Mouse (Mus musculus): ENCODE measurements around the gene Nipa2.

The Nipa2 gene

GRCm38 (mm10) chr7:55962004-55962908 lies at the start of gene Nipa2:
TSS of gene Nipa2 (minus strand) at chr7:55962476.
- DNase-seq, result peak; percentile 93

DNA sequence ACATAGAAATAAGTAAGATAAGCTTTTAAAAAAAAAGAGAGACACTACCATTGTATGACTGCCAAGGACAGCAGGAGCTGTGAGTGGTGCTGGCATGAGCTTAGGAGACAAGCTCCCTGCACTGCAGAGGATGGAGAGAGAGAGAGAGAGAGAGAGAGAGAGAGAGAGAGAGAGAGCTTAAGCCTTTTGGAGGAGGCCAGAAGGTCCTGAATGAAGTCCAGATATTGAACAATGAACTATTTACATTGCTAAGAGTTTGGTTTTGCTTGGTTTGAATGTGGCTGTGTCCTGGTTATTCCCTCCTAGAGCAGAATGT lies 48.7 kb upstream of the Nipa2 start:
- DNase-seq, result no peak

DNA sequence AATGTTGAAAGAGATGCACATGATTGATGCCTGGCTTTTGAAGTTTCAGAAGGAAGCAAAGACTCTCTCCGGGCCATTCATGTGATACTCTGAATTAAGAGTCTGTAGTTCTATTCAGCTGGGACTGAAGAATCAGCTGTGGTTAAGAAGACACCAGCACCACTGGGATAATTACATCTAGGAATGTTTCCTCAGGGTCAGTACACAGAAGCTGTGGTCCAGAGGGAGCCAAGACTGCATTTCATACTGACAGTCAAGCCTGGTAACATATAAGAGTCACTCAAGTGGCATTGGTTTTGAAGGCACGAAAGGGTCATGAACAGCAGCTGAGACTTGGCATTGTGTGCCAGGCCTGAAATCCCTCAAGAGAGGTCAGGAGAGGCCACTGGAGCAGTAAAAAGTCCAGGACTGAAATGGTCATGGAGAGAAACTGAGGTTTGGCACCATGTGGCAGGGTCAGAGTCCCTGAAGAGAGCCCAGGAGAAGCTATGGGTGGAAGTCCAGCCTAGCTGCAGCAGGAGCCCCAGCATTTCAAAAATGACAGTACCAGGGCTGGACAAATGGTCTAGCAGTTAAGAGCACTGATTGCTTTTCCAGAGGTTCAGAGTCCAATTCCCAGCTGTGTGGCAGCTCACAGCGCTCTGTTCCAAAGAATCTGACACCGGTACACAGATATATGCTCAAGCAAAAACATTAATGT lies 48.2 kb upstream of the Nipa2 start:
- no peak for DNase-seq

- DNase-seq, result no peak
Measured at GRCm38 (mm10) chr7:55998997-55999396, 36.7 kb upstream of the Nipa2 start.

- DNase-seq, result no peak
Measured at GRCm38 (mm10) chr7:55995013-55995412, 32.7 kb upstream of the Nipa2 start.

DNA sequence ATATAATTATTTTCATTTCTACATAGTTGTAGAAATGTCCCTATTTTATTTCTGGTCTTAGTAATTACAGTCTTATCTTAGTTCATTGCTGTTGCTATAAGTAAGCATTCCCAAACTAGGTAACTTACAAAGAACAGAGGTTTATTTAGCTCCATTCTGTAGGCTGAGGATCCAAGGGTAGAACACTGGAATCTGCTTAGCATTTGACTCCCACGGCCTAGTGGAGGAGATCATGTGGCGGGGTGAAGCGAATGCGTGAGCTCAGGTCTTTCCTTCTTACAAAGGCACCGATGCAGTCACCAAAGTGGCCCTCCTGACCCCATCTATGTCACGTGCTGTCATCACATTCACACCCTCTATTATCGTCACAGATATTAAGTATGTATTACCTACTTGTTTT lies 29.6 kb upstream of the Nipa2 start:
- DNase-seq, result no peak

- DNase-seq, result no peak
Measured at GRCm38 (mm10) chr7:55991129-55991528, 28.9 kb upstream of the Nipa2 start.

- DNase-seq, result peak; percentile 67
Measured at GRCm38 (mm10) chr7:55986526-55987214, 24.4 kb upstream of the Nipa2 start.

- no peak for DNase-seq
Measured at GRCm38 (mm10) chr7:55984754-55985153, 22.5 kb upstream of the Nipa2 start.

DNA sequence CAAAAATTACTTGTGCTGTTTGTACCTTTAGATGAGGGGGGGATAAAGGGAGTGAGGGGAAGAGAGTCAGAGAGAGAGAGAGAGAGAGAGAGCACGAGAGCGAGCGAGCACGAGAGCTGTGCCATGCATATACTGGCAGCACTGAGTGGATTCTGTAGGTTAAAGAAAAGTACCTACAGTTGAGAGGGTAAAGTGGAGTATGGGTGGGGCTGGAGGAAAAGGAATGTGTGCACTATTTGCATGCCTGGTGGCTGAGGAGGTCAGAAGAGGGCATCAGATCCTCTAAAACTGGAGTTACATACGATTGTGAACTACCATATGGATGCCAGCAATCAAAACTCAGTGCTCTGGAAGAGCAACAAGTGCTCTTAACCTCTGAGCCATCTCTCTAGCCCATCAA lies 20.8 kb upstream of the Nipa2 start:
- DNase-seq, result no peak

- no peak for DNase-seq
Measured at GRCm38 (mm10) chr7:55982010-55982700, 19.9 kb upstream of the Nipa2 start.

GRCm38 (mm10) chr7:55981511-55981910 lies 19.2 kb upstream of the Nipa2 start:
- DNase-seq, result no peak

GRCm38 (mm10) chr7:55974429-55974828 lies 12.2 kb upstream of the Nipa2 start:
- no peak for DNase-seq

DNA sequence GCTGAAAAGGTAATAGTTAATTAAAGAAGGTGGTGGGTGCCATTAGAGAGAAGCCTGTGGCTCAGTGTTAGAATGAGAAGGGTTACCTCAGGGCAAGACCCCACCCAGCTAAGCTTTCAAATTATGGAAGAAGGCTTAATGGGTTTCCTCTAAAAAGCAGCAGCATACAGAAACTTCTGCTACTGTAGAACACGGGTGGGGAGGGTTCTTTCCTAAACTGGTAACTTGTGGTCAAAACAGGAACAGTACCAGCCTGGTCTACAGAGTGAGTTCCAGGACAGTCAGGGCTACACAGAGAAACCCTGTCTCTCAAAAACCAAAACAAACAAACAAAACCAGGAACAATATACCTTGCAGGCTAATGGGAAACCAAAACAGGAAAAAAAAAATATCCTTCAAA lies 7.1 kb upstream of the Nipa2 start:
- no peak for DNase-seq

- peak; percentile 28 for DNase-seq
Measured at GRCm38 (mm10) chr7:55968258-55968901, 6.1 kb upstream of the Nipa2 start.

DNA sequence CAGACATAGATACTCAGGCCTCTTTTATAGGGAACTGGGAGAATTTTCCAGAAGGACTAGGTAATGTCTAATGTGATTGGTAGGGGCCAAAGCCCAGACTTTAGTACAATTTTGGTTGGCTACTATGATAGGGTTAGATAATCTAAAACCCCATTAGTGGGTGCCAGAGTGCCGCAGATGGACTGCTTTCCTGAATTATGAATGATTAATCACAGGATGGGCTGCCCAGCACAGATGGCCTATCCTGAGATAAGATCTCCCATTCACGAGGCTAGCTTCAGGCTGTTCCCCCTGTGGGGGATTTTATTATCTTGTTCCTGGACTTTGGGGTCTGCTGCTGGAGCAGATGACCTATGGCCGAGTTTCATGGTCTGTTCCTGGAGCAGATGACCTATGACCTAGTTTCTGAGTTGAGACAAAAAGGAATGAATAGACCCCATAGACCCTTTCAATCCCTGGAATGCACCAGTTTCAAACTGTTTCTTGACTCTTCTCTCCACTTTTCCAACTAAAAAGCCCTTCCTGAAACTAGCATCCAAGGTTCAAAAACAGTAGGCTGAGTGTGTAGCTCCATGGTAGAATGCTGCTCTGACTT lies 4.7 kb upstream of the Nipa2 start:
- DNase-seq, result no peak

- no peak for DNase-seq
Measured at GRCm38 (mm10) chr7:55960506-55960905, 1.8 kb downstream of the Nipa2 start.

DNA sequence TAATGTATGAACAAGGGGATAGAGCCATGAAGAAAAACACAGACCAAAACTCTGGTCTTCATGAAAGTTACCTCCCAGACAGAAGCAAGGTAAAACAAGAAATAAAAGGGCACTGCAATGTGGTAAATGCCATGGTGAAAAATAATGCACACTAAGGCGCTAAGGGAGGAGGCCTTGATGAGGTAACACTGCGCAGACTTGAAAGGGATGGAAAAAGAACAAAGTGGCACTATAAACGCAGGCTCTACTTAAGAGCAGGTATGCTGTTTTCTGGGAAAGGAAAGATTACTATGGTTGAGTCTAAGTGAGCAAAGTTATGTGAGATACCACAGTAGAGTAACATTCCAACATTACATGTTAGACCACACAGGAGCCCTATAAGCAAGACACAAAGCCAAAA lies 2.5 kb downstream of the Nipa2 start:
- DNase-seq, result no peak

GRCm38 (mm10) chr7:55957916-55958315 lies 4.4 kb downstream of the Nipa2 start:
- DNase-seq, result no peak

DNA sequence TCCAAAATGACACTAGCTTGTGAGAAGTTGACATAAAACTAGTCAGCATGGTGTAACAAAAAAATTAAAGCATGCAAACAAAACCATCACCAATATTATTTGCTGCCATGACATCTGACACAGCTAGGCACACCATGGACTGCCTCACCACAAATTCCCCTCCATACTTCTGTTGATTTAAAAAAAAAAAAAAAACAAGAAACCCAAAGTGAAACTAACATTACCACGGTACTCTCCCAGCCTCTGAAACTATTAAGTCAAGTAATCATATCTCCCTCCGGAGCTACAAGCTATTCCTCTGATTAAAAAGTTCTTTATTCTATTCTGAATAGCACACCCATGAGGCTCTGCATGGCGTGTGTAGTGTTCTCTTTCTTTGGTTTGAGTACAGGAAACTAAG lies 5.1 kb downstream of the Nipa2 start:
- DNase-seq, result no peak

GRCm38 (mm10) chr7:55956054-55956453 lies 6.2 kb downstream of the Nipa2 start:
- DNase-seq, result no peak

- no peak for DNase-seq
Measured at GRCm38 (mm10) chr7:55938341-55938740, 23.9 kb downstream of the Nipa2 start.
